Mouse (Mus musculus) G1E-ER4 (cell line): Measurements from ENCODE around the gene Cnnm3. TPM values are rescaled to one million over a fixed set of nuclear protein-coding genes. Genes with fewer than 3 reads are reported as not detected.
"Not testable (repeated sequence)": the region's sequence is repeated elsewhere in the genome, so short reads cannot be mapped to it uniquely, and the experiment has no call there.

Experiments used
- GATA1 ChIP-seq: IDR thresholded peaks from one replicate; pipeline ENCODE4 v1.8.0; 2012; ENCODE audit warnings: low read length, inconsistent platforms
- polyA plus RNA-seq: library from polyadenylated mRNA; stranded (reverse); fragments of >175 nt; gene quantifications from 2 replicates; pipeline ENCODE4 v1.2.3, GENCODE M21; 2012

Gene Cnnm3
- polyA plus RNA-seq, 1 experiment: 22.7 TPM

DNA sequence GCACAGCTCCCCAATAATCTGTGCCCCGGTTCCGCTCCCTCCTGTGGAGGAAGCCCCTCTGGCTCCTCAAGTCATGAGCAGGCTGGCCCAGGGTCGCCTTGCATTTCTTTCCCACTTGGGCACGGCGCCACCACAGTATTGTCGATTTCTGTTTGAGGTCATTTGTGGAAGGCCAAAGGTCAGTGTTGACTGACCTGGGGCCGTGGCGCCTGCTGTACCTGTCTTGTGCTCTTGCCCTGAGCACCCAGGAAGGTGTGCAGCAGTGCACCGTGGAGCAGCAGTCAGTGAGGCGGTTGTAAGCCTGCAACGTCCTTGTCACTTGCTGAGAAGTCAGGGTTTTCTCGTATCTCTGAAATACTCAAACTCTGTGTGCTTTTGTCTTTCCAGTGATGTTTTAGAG, 14.1 kb downstream of the Cnnm3 start:
- TF ChIP-seq GATA1: no peak

DNA sequence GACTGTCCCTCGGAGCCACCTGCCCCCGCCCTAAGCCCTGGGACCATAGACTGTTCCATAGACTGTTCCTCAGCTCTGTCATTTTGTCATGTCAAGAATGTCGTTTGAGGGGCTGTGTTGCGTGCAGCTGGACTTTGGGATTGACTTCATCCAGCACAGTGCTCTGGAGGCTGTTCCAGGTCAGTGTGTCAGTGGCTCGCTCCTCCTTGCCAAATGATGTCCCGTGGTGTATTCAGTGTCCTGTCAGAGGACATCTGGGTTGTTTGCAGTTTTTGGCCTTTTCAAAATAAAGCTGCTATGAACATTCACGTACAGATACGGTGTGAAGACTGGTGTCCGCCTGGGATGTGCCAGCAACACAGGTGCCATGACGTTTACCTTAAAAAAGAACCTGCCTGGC, 15.2 kb downstream of the Cnnm3 start:
- TF ChIP-seq GATA1: no peak

GRCm38 (mm10) chr1:36528351-36528750, 16.7 kb downstream of the Cnnm3 start:
- TF ChIP-seq GATA1: no peak

- no peak for TF ChIP-seq GATA1
Observed at GRCm38 (mm10) chr1:36529274-36529673, 17.6 kb downstream of the Cnnm3 start.

DNA sequence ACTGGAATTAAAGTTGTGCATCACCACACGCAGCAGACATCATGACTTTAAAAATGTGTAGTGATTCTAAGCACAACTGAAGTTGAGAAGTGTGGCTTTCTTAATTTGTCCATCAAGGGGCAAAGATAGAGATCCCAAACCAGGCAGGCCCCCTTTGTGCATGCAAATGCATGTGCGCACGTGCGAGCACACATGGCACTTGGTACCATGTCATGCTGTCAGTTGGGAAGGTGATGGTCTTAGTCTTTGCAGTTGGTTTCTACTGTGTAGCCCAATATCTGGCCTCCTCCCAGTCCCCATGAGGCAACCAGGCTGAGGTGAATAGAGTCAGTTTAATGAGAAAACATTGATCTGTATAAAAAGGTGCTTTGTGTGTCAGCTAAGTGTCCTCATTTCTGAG, 18.2 kb downstream of the Cnnm3 start:
- no peak for TF ChIP-seq GATA1

- TF ChIP-seq GATA1: no peak
Observed at GRCm38 (mm10) chr1:36530485-36530884, 18.8 kb downstream of the Cnnm3 start.

- no peak for TF ChIP-seq GATA1
Observed at GRCm38 (mm10) chr1:36530962-36531361, 19.3 kb downstream of the Cnnm3 start.

DNA sequence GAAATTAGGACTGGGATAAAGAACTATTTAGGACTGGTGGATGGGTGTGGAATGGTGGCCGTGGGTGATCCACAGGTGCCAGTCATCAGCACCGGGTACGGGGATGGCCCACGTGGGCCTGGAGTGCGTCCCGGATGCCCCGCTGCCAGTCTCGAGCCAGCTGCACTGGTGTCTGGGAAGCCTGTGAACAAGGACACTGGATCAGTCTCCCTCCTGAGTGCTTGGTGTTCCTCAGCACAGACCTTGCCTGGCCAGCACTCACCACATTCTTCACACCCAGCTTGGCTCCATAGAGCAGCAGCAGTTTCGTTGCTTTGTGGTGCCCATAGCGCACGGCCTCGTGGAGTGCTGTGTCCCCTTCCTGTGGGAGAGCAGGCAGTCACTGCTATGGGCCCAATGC, 19.8 kb downstream of the Cnnm3 start:
- TF ChIP-seq GATA1: no peak

- no peak for TF ChIP-seq GATA1
Observed at GRCm38 (mm10) chr1:36533546-36533945, 21.9 kb downstream of the Cnnm3 start.

DNA sequence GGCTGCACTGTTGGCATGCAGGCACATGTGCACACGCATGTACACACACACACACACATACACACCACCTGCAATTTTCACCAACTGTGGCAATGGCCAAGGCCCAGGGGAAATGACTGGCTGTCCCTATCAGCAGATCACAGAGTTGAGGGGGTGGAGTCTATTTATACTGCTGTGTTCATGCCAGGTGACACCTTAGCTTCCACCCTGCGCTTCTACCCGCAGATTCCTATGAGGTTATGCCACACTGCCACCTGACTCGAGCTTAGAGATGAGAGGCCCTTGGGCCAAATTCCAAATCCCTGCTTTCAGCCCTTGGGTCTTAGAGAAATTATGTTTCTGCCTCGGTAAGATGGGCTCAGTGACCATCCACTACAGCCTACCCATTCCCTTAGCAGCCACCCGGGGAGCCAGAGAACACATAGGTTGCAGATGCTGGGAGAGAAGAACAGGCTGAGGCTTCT, 23.0 kb downstream of the Cnnm3 start:
- no peak for TF ChIP-seq GATA1

DNA sequence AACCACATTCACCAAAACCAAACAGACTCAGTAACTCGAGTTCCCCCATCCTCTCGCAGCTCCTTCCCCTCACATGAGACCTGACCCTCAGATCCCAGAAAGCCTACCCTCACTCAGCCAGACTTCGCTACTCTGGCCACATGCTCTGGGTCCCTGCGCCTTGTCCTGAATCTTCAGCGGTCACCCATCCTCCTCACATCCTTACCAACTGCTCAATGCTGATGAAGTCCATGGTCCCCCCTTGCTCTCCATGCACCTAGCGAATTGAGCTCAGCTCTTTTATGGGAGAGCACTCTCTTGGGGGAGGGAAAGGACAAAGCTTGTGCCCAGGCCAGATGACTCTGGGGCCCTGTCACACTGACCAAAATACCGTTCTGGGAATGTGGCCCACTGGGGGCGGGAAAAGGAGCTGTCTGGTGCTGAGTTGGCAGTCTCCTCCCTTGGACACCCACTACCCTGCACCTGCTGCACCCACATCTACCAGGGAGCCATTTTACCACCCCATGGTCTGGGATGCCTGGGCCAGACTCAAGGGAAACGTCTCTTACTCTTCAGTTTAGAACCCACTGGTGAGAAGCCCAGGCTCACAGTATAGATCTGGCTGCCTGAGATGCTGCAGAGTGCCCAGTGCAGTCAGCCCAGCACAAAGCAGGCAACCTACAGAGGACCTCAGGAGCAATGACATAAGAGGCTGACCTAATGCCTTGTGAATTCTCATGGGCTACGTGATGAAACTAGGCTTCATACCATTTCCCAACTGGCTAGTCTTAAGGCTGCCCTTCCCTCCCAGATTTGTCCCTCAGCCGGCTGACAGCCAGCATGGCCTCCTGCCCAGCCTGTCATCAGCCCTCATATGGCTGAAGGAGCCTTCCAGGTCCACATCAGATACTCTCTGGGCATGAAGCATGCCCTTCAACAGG, 24.1 kb downstream of the Cnnm3 start:
- no peak for TF ChIP-seq GATA1

DNA sequence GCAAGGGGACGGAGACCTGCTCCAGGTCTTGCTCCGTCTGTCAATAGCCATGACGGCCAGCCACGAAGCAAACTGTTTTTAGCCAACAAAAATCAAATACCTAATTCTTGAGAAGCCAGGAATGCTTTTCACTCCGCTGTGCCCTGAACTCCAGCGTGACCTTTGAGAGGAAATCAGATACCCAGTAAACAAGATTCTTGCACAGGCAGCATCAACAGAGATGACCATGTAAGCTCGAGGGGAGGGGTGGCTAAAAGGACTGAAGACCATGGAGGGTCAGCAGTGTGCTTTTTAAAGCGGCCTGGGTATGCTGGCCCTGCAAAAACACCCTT, 24.7 kb downstream of the Cnnm3 start:
- TF ChIP-seq GATA1: no peak

- TF ChIP-seq GATA1: not testable (repeated sequence)
Observed at GRCm38 (mm10) chr1:36536783-36537182, 25.1 kb downstream of the Cnnm3 start, which contains the start of gene Ankrd23. Ankrd23 (minus strand) TSS chr1:36536883.

- no peak for TF ChIP-seq GATA1
Observed at GRCm38 (mm10) chr1:36538727-36539126, 27.1 kb downstream of the Cnnm3 start.

- TF ChIP-seq GATA1: no peak
Observed at GRCm38 (mm10) chr1:36539186-36539585, 27.5 kb downstream of the Cnnm3 start, which contains the start of gene Gm42417. Gm42417 (minus strand) TSS chr1:36539429.

- TF ChIP-seq GATA1: no peak
Observed at GRCm38 (mm10) chr1:36540132-36540531, 28.5 kb downstream of the Cnnm3 start.

DNA sequence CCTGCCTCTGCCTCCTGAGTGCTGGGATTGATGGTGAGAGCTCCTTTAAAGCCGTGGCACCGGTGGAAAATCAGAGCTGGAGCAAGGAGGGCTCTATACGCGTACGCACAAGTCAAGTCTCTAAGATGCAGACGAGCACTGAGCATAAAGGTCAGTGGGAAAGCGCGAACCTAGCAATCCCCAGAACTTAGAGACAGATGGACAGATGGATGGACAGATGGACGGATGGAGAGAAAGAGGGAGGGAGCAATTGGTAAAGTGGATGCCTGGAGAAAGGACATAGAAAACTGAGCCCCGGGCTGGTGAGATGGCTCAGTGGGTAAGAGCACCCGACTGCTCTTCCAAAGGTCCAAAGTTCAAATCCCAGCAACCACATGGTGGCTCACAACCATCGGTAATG, 29.1 kb downstream of the Cnnm3 start:
- TF ChIP-seq GATA1: no peak
